Mouse (Mus musculus) erythroblast, embryonic 14.5 days (primary cell): ENCODE measurements around the gene Mllt10. TPM values are rescaled to one million over a fixed set of nuclear protein-coding genes. Genes with fewer than 3 reads are reported as not detected.

Experiments used
- H3K27me3 ChIP-seq: 2 replicates; pipeline ENCODE4 v1.6.1; 2012; ENCODE audit warnings: inconsistent platforms; ENCODE audit not compliant: control insufficient read depth
- H3K36me3 ChIP-seq: 2 replicates; pipeline ENCODE4 v1.6.1; 2012; ENCODE audit warnings: mild to moderate bottlenecking, inconsistent platforms; ENCODE audit not compliant: control insufficient read depth
- H3K4me1 ChIP-seq: 2 replicates; pipeline ENCODE4 v1.6.1; 2012; ENCODE audit warnings: inconsistent platforms; ENCODE audit not compliant: control insufficient read depth
- H3K4me3 ChIP-seq: replicated peaks from 2 replicates; pipeline ENCODE3; 2012; ENCODE audit warnings: moderate library complexity, mild to moderate bottlenecking, inconsistent platforms
- H3K9me3 ChIP-seq: 2 replicates; pipeline ENCODE4 v1.6.1; 2012; ENCODE audit warnings: low read length, inconsistent platforms, mixed read lengths; ENCODE audit not compliant: control insufficient read depth
- GATA1 ChIP-seq: IDR thresholded peaks from 2 replicates; pipeline ENCODE4 v1.6.1; 2012; ENCODE audit warnings: low read length, inconsistent platforms, mixed read lengths
- TAL1 ChIP-seq: IDR thresholded peaks from 3 replicates; pipeline ENCODE4 v1.6.1; 2012; ENCODE audit warnings: low read length, inconsistent platforms, mixed read lengths
- polyA plus RNA-seq: library from polyadenylated mRNA; stranded (reverse); fragments of >175 nt; gene quantifications from 2 replicates; pipeline ENCODE4 v1.2.3, GENCODE M21; 2012

The Mllt10 gene
- polyA plus RNA-seq, 1 experiment = 1.3 TPM

GRCm38 (mm10) chr2:18159426-18159825, 104.4 kb downstream of the Mllt10 start:
- peaks cover 54% of the 10 kb centered on the region for H3K36me3 ChIP-seq
- H3K4me3 ChIP-seq = no peak overlapping the region

DNA sequence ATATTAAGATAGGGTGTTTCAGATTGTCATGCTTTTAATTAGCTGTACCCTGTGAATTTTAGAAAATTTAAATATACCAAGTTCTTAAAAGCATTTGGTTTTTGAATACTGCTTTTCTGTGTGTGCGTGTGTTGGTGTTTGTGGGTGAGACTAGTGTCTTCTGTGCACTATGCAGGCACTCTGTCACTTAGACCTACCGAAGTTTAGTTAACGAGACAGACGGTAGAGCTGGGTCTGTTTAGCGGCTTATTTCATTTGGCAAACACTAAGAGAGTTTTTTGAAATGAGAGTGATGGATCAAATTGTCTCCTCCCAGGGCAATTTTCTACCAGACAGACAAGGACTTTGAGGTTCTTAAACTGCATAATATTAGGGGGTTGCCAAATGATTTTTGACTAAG, 106.0 kb downstream of the Mllt10 start:
- H3K4me3 ChIP-seq = no peak overlapping the region
- H3K36me3 ChIP-seq = peaks cover 50% of the 10 kb centered on the region
- no peaks in the 10 kb centered on the region for H3K9me3 ChIP-seq
- H3K27me3 ChIP-seq = no peaks in the 10 kb centered on the region
- TF ChIP-seq TAL1 (no peak), GATA1 (no peak)
- no peaks in the 10 kb centered on the region for H3K4me1 ChIP-seq

More at GRCm38 (mm10) chr2:18159426-18159825, 104.4 kb downstream of the Mllt10 start:
- Histone ChIP-seq H3K27me3 (no peaks in the 10 kb centered on the region), H3K4me1 (no peaks in the 10 kb centered on the region), H3K9me3 (no peaks in the 10 kb centered on the region)
- no peak for TF ChIP-seq TAL1
- TF ChIP-seq GATA1 = no peak

DNA sequence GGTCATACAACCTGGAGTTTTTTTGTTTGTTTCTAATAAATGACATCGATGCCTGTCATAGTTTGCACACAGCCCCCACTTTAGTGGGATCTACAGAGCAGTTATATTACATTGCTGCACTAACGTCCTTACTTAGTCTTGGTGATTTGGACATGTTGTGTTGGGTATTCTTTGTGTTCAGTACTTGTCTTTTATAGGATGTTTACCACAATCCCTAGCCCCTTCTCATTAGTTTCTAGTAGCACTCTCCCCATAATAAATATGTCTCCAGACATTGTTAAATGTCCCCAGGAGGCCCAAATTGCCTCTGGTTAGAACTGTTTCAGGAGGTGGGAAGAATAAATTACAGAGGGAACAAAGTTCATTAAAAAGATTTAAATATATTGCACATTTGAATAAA, 110.5 kb downstream of the Mllt10 start:
- Histone ChIP-seq H3K36me3 (peaks cover 56% of the 10 kb centered on the region), H3K9me3 (no peaks in the 10 kb centered on the region), H3K27me3 (no peaks in the 10 kb centered on the region), H3K4me1 (no peaks in the 10 kb centered on the region), H3K4me3 (no peak overlapping the region)
- TF ChIP-seq GATA1 (no peak), TAL1 (no peak)

DNA sequence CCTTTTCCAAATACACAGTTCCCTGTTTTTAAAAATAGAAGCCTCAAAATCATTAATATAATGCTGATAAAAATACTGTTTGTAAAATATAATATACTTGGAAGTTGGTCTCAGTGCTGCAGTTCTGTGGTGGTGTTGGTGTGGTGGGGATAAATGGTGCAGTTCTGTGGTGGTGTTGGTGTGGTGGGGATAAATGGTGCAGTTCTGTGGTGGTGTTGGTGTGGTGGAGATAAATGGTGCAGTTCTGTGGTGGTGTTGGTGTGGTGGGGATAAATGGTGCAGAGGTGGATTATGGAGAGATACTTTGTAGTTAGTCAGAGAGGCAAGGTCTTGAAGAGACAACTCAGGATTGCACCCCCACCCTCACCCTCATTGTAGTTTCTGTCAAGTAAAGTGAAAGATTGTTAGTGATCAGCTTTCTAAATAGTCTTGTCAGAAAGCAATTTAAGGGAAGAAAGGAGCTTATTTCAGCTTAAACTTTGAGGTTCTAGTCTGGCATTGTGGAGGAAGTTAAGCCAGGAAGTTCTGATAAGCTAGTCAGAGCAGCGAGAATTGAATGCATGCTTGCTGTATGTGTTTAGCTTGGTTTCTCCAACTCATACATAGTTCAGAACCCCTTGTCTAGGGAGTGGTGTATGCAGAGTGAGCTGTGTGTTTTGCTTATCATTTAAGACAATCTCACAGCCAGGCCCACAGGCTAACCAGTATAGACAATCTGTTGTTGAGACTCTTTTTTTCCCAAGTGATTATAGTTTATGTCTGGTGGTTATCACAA, 114.3 kb downstream of the Mllt10 start:
- no peaks in the 10 kb centered on the region for H3K27me3 ChIP-seq
- H3K9me3 ChIP-seq = no peaks in the 10 kb centered on the region
- TF ChIP-seq TAL1 = no peak
- TF ChIP-seq GATA1 = no peak
- no peaks in the 10 kb centered on the region for H3K4me1 ChIP-seq
- no peak overlapping the region for H3K4me3 ChIP-seq
- H3K36me3 ChIP-seq = peaks cover 49% of the 10 kb centered on the region

GRCm38 (mm10) chr2:18175234-18175633, 120.2 kb downstream of the Mllt10 start:
- H3K27me3 ChIP-seq = no peaks in the 10 kb centered on the region
- H3K4me1 ChIP-seq = no peaks in the 10 kb centered on the region; the same call in 1 of the 2 replicates
- H3K4me3 ChIP-seq = no peak overlapping the region
- TF ChIP-seq GATA1 (no peak), TAL1 (no peak)
- peaks cover 67% of the 10 kb centered on the region for H3K36me3 ChIP-seq
- no peaks in the 10 kb centered on the region for H3K9me3 ChIP-seq

- H3K36me3 ChIP-seq = peaks cover 75% of the 10 kb centered on the region
- no peaks in the 10 kb centered on the region; the same call in 1 of the 2 replicates for H3K4me1 ChIP-seq
- no peaks in the 10 kb centered on the region for H3K9me3 ChIP-seq
- no peaks in the 10 kb centered on the region for H3K27me3 ChIP-seq
- TF ChIP-seq TAL1 = no peak
- TF ChIP-seq GATA1 = no peak
- no peak overlapping the region for H3K4me3 ChIP-seq
These were observed 121.2 kb downstream of the Mllt10 start for GRCm38 (mm10) chr2:18176235-18176634.

- no peaks in the 10 kb centered on the region; the same call in 1 of the 2 replicates for H3K4me1 ChIP-seq
- no peaks in the 10 kb centered on the region for H3K27me3 ChIP-seq
- H3K4me3 ChIP-seq = no peak overlapping the region
- TF ChIP-seq GATA1 (no peak), TAL1 (no peak)
- peaks cover 88% of the 10 kb centered on the region for H3K36me3 ChIP-seq
- H3K9me3 ChIP-seq = no peaks in the 10 kb centered on the region
These were observed 125.3 kb downstream of the Mllt10 start for GRCm38 (mm10) chr2:18180323-18180722.

- no peaks in the 10 kb centered on the region for H3K9me3 ChIP-seq
- no peaks in the 10 kb centered on the region for H3K4me1 ChIP-seq
- H3K4me3 ChIP-seq = no peak overlapping the region
- no peaks in the 10 kb centered on the region for H3K27me3 ChIP-seq
- peaks cover 88% of the 10 kb centered on the region for H3K36me3 ChIP-seq
- TF ChIP-seq TAL1 (no peak), GATA1 (no peak)
These were observed 126.6 kb downstream of the Mllt10 start for GRCm38 (mm10) chr2:18181631-18182030.

- TF ChIP-seq GATA1 (no peak), TAL1 (no peak)
- Histone ChIP-seq H3K9me3 (no peaks in the 10 kb centered on the region), H3K27me3 (no peaks in the 10 kb centered on the region), H3K36me3 (peaks cover 87% of the 10 kb centered on the region), H3K4me1 (no peaks in the 10 kb centered on the region), H3K4me3 (no peak overlapping the region)
These were observed 128.0 kb downstream of the Mllt10 start for GRCm38 (mm10) chr2:18183079-18183478.

GRCm38 (mm10) chr2:18188367-18188766, 133.3 kb downstream of the Mllt10 start:
- Histone ChIP-seq H3K9me3 (no peaks in the 10 kb centered on the region), H3K36me3 (peaks cover 81% of the 10 kb centered on the region), H3K27me3 (no peaks in the 10 kb centered on the region), H3K4me1 (no peaks in the 10 kb centered on the region), H3K4me3 (no peak overlapping the region)
- TF ChIP-seq TAL1 = no peak
- TF ChIP-seq GATA1 = no peak
